Mouse (Mus musculus) heart, embryonic 12.5 days (tissue): Measurements from ENCODE around the gene Prkn. TPM values are rescaled to one million over a fixed set of nuclear protein-coding genes. Genes with fewer than 3 reads are reported as not detected.
"Not testable (repeated sequence)": the region's sequence is repeated elsewhere in the genome, so short reads cannot be mapped to it uniquely, and the experiment has no call there.

Experiments used
- ATAC-seq: fragments of 200-750 bp; cut with Nextera tagmentation; 2 replicates; pipeline ENCODE4 v1.8.0; 2017; ENCODE audit warnings: moderate TSS enrichment, moderate library complexity; ENCODE audit not compliant: insufficient number of reproducible peaks, low FRiP score
- H3K27ac ChIP-seq: fragments of 300-500 bp; sonication (generic); 2 replicates; pipeline ENCODE4 v1.5.1; 2016; ENCODE audit warnings: mild to moderate bottlenecking, moderate library complexity; ENCODE audit not compliant: poor library complexity, severe bottlenecking
- H3K27me3 ChIP-seq: fragments of 300-500 bp; sonication (generic); replicated peaks from 2 replicates; pipeline ENCODE4 v1.6.1; 2016; ENCODE audit warnings: mild to moderate bottlenecking, moderate library complexity
- H3K36me3 ChIP-seq: fragments of 300-500 bp; sonication (generic); 2 replicates; pipeline ENCODE4 v1.6.1; 2016; ENCODE audit warnings: mild to moderate bottlenecking, moderate library complexity
- H3K4me1 ChIP-seq: fragments of 300-500 bp; sonication (generic); replicated peaks from 2 replicates; pipeline ENCODE4 v1.6.1; 2016; ENCODE audit warnings: mild to moderate bottlenecking
- H3K4me2 ChIP-seq: fragments of 300-500 bp; sonication (generic); 2 replicates; pipeline ENCODE4 v1.6.1; 2016; ENCODE audit warnings: mild to moderate bottlenecking, moderate library complexity
- H3K4me3 ChIP-seq: fragments of 300-500 bp; sonication (generic); 2 replicates; pipeline ENCODE4 v1.5.1; 2016; ENCODE audit warnings: mild to moderate bottlenecking
- H3K9ac ChIP-seq: fragments of 300-500 bp; sonication (generic); 2 replicates; pipeline ENCODE4 v1.6.1; 2016; ENCODE audit warnings: mild to moderate bottlenecking, moderate library complexity
- H3K9me3 ChIP-seq: fragments of 300-500 bp; sonication (generic); replicated peaks from 2 replicates; pipeline ENCODE4 v1.6.1; 2016; ENCODE audit warnings: mild to moderate bottlenecking, moderate library complexity
- whole genome bisulfite sequencing: fragments of 180-500 bp; shearing (Covaris S2); methylation state at CpG from one replicate; pipeline ENCODE4 v1.1.7; 2016; 5-methylcytosine and 5-hydroxymethylcytosine counted together
- polyA plus RNA-seq: library from polyadenylated mRNA; unstranded; fragments of >200 nt; fragmentation: Nextera tagmentation; extraction: Ambion mirVana; gene quantifications from 2 replicates; pipeline ENCODE4 v1.2.1, GENCODE M21; 2016

Gene Prkn
- polyA plus RNA-seq, 1 experiment from 2014 or later: 1.5 TPM

DNA sequence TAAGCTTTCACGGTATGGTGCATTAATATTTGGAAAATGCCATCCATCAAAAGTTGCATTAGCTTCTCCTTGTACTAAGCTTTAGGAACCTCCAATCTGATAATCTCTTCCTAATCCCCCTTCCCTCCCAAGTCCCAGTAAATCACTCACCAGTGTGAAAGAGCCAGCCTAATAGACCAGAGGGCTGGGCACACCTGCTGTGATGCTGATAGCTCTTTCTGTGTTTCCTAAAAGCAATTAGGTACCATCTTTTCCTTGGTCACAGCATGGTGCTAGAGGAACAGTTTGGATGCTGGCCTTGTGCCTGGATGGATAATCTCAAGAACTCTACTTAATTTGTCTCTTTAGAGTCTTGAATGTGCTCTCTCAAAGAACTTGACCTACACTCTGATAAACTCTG is 287.0 kb downstream of the Prkn start:
- no peak for ATAC-seq
- Histone ChIP-seq H3K4me1 (no peaks in the 10 kb centered on the region), H3K27me3 (no peaks in the 10 kb centered on the region), H3K4me3 (no peak overlapping the region), H3K9me3 (no peaks in the 10 kb centered on the region), H3K9ac (no peak overlapping the region), H3K27ac (no peak overlapping the region), H3K36me3 (no peaks in the 10 kb centered on the region), H3K4me2 (no peak overlapping the region)
- WGBS: 67% methylated on average over 1 of the region's 1 CpGs

DNA sequence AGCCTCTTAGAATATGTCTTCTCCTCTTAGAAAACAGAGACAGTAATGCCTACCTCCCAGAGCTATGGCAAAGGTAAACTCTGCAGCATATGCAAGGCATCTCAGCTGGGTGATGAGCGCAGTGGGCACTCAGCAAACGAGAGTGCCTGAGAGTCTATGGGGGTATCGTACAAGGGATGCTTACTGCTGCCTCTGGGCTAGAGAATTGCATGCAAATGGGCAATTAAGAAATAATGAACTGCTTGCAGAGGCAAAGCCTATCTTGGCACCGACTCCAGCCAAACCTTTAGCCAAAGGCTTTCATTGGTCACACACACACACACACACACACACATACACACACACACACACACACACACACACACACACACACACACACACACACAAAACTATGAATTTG is 290.7 kb downstream of the Prkn start:
- H3K36me3 ChIP-seq: no peaks in the 10 kb centered on the region
- H3K9me3 ChIP-seq: no peaks in the 10 kb centered on the region
- no peak for ATAC-seq
- no peak overlapping the region for H3K4me2 ChIP-seq
- H3K27me3 ChIP-seq: no peaks in the 10 kb centered on the region
- no peak overlapping the region for H3K9ac ChIP-seq
- no peaks in the 10 kb centered on the region for H3K4me1 ChIP-seq
- WGBS: 82% methylated on average over 4 of the region's 4 CpGs
- H3K4me3 ChIP-seq: no peak overlapping the region
- H3K27ac ChIP-seq: no peak overlapping the region

DNA sequence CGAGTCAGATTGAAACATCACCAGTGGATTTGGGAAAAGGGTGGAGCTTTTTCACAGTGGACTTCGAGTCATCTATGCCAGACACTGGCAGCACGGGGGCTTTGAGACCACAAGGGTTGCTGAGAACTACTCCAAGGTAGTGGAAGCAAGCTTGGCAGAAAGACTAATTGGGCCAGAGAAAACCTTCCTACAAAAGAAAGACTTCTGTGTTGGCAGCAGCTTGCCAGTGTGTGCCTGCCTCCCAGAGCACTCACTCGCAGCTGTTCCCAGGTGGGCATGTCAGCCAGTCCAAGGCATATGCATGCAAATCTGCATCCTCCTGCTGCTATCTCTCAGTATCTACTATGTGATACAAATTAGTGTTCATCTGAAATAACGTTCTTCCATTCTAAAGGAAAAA is 302.1 kb downstream of the Prkn start:
- WGBS: 74% methylated on average over 5 of the region's 5 CpGs
- Histone ChIP-seq H3K4me2 (no peak overlapping the region), H3K27ac (no peak overlapping the region), H3K4me1 (no peaks in the 10 kb centered on the region), H3K27me3 (peaks cover 6% of the 10 kb centered on the region; the same call in 1 of the 2 replicates), H3K9me3 (no peaks in the 10 kb centered on the region), H3K36me3 (no peaks in the 10 kb centered on the region), H3K4me3 (no peak overlapping the region), H3K9ac (no peak overlapping the region)
- no peak for ATAC-seq

DNA sequence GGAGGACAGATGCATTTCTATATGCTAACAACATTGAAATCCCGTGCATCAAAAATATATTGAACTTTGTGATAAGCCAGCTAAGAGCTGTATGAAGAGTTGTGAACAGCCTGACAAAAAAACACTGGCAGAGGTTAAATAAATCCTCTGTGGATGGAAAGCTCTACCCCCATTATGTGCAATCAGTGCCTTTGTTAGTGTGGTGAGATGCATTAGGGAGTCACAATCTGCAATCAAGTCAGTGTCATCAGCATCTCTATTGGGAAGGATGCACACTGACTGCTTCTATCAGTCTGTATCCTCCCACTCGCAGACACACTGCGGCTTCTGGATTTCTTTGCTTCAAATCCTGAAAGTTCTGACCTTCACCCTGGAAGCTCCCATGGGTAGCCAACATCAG is 315.9 kb downstream of the Prkn start:
- ATAC-seq: no peak
- Histone ChIP-seq H3K27ac (no peak overlapping the region), H3K9ac (no peak overlapping the region), H3K9me3 (no peaks in the 10 kb centered on the region), H3K36me3 (no peaks in the 10 kb centered on the region), H3K4me2 (no peak overlapping the region), H3K4me3 (no peak overlapping the region), H3K4me1 (peaks cover 6% of the 10 kb centered on the region; the same call in 1 of the 2 replicates), H3K27me3 (no peaks in the 10 kb centered on the region)
- WGBS: 80% methylated on average over 3 of the region's 3 CpGs

DNA sequence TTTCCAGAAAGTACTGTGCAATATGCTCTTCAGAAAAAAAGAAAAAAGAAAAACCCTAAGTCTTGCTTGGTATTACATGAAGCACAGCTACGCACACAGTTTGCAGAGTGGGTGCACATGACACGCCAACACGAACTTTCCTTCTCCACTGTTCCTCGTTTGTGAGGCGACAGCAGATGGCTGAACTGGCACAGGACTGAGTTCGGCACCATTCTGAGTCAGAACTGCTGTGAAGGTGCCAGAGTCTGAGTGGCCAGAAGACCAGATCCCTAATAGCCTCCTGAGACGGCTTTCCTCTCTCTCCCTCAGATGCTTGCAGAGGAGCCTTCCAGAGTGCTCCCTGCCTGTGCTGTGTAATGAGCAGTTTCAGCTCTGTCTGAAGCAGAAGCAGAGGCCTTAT is 317.4 kb downstream of the Prkn start:
- Histone ChIP-seq H3K27me3 (no peaks in the 10 kb centered on the region), H3K36me3 (no peaks in the 10 kb centered on the region), H3K27ac (no peak overlapping the region), H3K4me3 (no peak overlapping the region), H3K9me3 (no peaks in the 10 kb centered on the region), H3K4me1 (peaks cover 6% of the 10 kb centered on the region; the same call in 1 of the 2 replicates), H3K4me2 (no peak overlapping the region), H3K9ac (no peak overlapping the region)
- WGBS: 64% methylated on average over 7 of the region's 7 CpGs
- ATAC-seq: no peak

DNA sequence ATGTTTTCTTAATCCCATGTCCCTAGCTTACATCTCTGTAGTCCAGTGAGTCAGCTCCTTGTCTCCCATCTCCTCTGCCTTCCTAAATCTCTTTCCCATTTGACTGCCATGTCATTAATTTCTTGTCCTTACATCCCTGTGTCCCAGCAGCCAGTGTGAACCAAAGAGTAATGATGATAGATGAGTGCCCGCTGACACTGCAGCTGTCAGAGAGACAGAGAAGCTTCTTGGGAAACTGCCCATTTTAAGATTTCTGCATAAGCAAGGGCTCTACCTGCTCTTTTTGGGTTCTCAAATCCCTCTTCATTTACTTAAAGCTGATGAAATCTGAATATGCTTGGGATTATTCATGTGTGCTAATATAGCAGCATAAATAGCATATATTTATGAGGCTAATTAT is 321.3 kb downstream of the Prkn start:
- Histone ChIP-seq H3K4me1 (peaks cover 6% of the 10 kb centered on the region; the same call in 1 of the 2 replicates), H3K27me3 (no peaks in the 10 kb centered on the region), H3K27ac (no peak overlapping the region), H3K4me2 (no peak overlapping the region), H3K4me3 (no peak overlapping the region), H3K9me3 (no peaks in the 10 kb centered on the region), H3K36me3 (no peaks in the 10 kb centered on the region), H3K9ac (no peak overlapping the region)
- ATAC-seq: no peak
- WGBS: 84% methylated on average over 1 of the region's 1 CpGs

DNA sequence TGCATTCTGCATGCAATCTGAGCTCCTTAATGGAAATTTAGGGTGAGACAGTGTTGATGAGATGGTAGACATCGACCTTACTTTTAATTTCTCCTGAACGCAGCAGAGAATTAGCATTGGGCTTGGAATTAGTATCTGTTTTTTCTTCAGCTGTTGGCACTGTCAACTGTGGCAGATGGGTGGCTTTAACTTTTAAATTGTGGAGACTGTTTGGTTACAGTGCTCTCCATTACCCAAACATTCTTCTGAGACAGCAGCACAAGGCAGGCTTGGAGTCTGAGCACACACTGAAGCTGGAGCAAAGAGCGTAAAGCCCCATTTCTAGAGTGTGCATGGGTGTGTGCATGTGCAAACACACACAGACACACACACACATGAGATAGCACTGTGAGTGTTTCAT is 322.6 kb downstream of the Prkn start:
- Histone ChIP-seq H3K4me1 (peaks cover 5% of the 10 kb centered on the region; the same call in 1 of the 2 replicates), H3K9me3 (no peaks in the 10 kb centered on the region; the same call in 1 of the 2 replicates), H3K4me2 (no peak overlapping the region), H3K9ac (no peak overlapping the region), H3K36me3 (no peaks in the 10 kb centered on the region), H3K4me3 (no peak overlapping the region), H3K27me3 (no peaks in the 10 kb centered on the region), H3K27ac (no peak overlapping the region)
- no peak for ATAC-seq
- 79% methylated on average over 3 of the region's 3 CpGs for WGBS

DNA sequence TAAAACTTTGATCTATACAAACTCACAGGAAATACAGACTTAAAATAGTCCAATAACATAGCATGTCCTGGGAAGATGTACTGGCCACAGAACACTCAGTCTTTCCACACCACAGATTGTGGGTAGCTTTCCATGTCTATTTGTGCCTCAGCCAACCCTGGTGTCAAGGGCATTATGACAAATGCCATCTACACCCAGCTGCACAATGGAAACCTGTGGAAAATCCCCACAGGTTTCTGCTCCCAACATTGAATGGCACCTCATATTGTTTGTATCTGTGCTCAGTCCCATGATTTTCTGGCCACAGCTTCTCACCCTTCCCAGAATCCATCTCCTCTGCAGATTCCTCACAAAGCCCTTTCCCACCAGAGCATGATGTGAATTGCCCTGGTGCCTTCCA is 347.2 kb downstream of the Prkn start:
- Histone ChIP-seq H3K36me3 (no peaks in the 10 kb centered on the region), H3K9ac (no peak overlapping the region), H3K9me3 (no peaks in the 10 kb centered on the region), H3K4me1 (no peaks in the 10 kb centered on the region), H3K27ac (no peak overlapping the region), H3K4me3 (no peak overlapping the region), H3K4me2 (no peak overlapping the region), H3K27me3 (no peaks in the 10 kb centered on the region)
- ATAC-seq: no peak

DNA sequence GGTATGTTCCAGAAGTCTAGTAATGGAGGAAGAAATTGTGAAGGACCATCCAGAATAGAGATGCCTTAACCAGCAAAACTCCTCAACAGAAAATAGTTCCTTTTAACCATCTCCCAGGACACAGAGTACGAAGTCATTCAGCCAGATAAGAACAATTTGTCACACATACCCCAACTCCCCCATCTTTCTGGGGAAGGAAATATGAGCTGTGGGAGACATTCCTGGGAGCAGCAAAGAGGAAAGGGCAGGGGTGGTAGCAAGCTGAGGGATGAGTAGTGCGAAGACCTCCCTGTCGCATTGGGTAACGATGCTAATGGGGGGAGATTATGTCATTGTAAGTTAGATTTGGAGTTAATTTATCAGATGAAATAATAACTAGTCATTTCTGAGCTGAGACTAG is 348.3 kb downstream of the Prkn start:
- WGBS: 67% methylated on average over 4 of the region's 4 CpGs
- no peaks in the 10 kb centered on the region for H3K36me3 ChIP-seq
- H3K27me3 ChIP-seq: no peaks in the 10 kb centered on the region
- H3K4me1 ChIP-seq: no peaks in the 10 kb centered on the region
- H3K9me3 ChIP-seq: no peaks in the 10 kb centered on the region
- H3K27ac ChIP-seq: no peak overlapping the region
- H3K9ac ChIP-seq: no peak overlapping the region
- H3K4me2 ChIP-seq: no peak overlapping the region
- no peak overlapping the region for H3K4me3 ChIP-seq
- no peak for ATAC-seq

DNA sequence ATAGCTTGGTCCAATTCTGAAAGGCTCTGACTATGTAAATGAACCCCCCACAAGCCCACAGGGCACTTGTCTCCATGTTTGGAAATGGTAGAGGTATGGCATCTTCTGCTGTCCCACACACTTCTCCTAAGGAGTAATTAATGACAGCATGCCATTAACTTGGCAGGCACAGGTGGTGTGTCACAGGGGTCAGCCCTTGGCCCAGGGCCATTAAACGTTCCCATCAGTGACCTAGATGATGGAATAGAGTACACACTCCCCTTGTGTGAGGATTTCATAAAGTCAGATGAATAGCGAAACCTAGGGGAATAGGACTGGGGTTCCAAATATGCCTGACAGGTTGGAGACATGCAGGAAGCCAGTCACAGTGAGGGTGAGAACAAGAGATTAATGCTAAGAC is 350.1 kb downstream of the Prkn start:
- no peak overlapping the region for H3K4me3 ChIP-seq
- ATAC-seq: no peak
- H3K4me1 ChIP-seq: no peaks in the 10 kb centered on the region
- H3K27ac ChIP-seq: no peak overlapping the region
- no peak overlapping the region for H3K4me2 ChIP-seq
- 71% methylated on average over 2 of the region's 2 CpGs for WGBS
- H3K36me3 ChIP-seq: no peaks in the 10 kb centered on the region
- H3K9me3 ChIP-seq: no peaks in the 10 kb centered on the region
- H3K27me3 ChIP-seq: no peaks in the 10 kb centered on the region
- no peak overlapping the region for H3K9ac ChIP-seq

DNA sequence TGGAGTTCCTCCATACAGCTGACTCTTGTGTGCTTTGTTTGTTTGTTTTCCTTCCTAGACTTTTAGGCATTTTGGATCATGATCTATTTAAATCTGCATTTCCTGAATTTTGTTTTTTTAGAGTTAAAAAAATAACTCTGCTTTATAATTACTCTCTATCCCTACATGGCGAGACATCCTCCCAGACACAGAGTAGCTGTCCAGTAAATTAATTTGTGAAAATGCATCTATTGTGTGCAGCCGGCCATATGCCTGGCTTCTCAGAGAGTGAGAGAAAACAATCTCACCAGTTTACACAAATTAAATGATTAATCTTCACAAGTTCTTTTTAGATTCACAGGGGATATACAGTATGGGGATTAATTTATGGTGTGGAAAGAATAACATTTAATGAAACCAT is 357.9 kb downstream of the Prkn start:
- no peak overlapping the region for H3K27ac ChIP-seq
- H3K9me3 ChIP-seq: no peaks in the 10 kb centered on the region
- no peaks in the 10 kb centered on the region for H3K27me3 ChIP-seq
- 73% methylated on average over 2 of the region's 2 CpGs for WGBS
- H3K36me3 ChIP-seq: no peaks in the 10 kb centered on the region
- H3K4me1 ChIP-seq: no peaks in the 10 kb centered on the region
- H3K4me3 ChIP-seq: no peak overlapping the region
- no peak for ATAC-seq
- H3K9ac ChIP-seq: no peak overlapping the region
- no peak overlapping the region for H3K4me2 ChIP-seq

DNA sequence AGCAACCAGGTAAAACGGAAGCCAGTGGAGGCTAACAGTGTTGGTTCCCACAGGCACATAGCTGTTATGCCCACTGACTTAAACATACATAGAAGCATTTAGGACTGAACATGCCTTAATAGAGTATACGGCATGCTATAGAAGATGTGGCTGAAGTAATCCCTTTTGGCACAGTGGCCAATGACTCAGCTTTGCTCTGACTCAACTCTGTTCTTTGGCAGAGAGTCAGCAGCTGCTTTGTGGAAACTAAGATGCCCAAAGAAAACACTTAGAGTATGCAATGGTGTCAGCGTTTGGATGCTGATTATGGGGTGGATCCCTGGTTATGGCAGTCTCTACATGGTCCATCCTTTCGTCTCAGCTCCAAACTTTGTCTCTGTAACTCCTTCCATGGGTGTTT is 368.9 kb downstream of the Prkn start:
- 82% methylated on average over 4 of the region's 4 CpGs for WGBS

More for the DNA sequence above, 368.9 kb downstream of the Prkn start:
- H3K4me1 ChIP-seq, H3K27me3 ChIP-seq, H3K4me3 ChIP-seq, H3K9ac ChIP-seq, H3K9me3 ChIP-seq, H3K27ac ChIP-seq, ATAC-seq, H3K4me2 ChIP-seq, H3K36me3 ChIP-seq: not testable (repeated sequence)
